Mouse (Mus musculus) liver, embryonic 14.5 days (tissue): ENCODE data around the gene Zbtb4.

Experiments
- CTCF ChIP-seq: IDR thresholded peaks from 2 replicates; pipeline ENCODE4 v1.5.1; 2016; ENCODE audit warnings: antibody characterized with exemption, low read depth, control low read depth
- EP300 ChIP-seq: IDR thresholded peaks from 2 replicates; pipeline ENCODE4 v1.6.1; 2016; ENCODE audit warnings: antibody characterized with exemption, low read depth

DNA sequence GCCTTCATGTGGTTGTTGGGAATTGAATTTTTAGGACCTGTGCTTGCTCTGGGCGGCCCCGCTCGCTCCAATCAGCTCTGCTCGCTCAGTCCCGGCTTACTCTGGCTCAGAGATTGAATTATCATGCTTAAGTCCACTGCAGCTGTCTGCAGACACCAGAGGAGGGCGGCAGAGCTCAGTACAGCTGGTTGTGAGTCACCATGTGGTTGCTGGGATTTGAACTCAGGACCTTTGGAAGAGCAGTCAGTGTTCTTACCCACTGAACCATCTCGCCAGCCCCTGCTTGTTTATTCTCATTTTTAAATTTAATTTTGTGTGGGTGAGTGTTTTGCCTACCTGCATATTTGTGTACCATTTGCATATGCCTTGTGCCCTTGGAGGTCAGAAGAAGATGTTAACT is 2.2 kb upstream of the Zbtb4 start:
- no peak for TF ChIP-seq EP300
- TF ChIP-seq CTCF: peak; percentile 67
